Mouse (Mus musculus): ENCODE data around the gene Slc12a8. TPM values are rescaled to one million over a fixed set of nuclear protein-coding genes. Genes with fewer than 3 reads are reported as not detected.
"Not testable (repeated sequence)": the region's sequence is repeated elsewhere in the genome, so short reads cannot be mapped to it uniquely, and the experiment has no call there.

Gene Slc12a8
- 0.94 and 1.2 TPM in 2 replicates for polyA plus RNA-seq (2016; fragmentation: Nextera tagmentation; extraction: Ambion mirVana)

DNA sequence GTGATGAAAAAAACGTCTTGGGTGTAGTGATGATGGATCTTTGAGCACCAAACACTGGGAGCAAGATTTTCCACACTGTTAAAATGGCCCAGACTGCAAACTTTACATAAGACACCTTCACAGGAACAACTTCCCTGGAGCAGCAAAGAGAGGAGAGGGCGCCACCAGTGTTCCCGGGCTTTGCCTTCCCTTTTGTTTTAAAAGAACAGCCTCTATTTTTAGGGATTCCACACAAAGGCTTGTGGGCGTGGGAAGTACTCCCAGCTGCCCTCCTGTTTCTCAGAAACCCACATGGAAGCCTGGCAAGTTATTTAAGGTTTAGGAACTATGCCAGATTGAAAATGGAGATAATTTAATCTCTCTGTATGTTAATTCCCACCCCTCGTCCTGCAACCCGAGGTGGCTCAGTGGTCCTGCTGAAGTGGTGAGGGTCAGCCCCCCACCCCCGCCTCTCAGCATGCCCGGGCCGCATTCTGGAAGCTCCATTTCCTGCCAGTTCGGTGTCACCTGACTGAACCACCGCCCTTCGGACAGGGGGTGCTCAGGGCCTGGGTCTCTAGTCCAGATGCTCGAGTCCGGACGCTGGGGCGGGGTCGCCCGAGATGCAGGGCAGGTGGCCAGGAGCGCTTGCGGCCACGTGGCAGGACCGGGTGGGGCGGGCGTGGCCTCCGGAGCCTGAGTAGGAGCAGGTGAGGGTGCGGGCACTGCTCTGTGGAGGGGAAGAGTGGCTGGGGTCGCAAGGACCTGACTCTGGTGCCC is at the start of gene Slc12a8:
Gene Slc12a8, plus strand, starts transcription at position 522 of the 759 bp plus-strand sequence.
- ATAC-seq (ENCODE audit: low FRiP score) = peak; percentile 57
- H3K36me3 ChIP-seq (replicated peaks) = no peaks in the 10 kb centered on the region
- no peaks in the 10 kb centered on the region for H3K9me3 ChIP-seq
- H3K4me3 ChIP-seq (replicated peaks) = peak within 1 kb of the TSS; percentile 32
- 2% methylated on average over 27 of the region's 27 CpGs for WGBS
- H3K4me1 ChIP-seq = peaks cover 23% of the 10 kb centered on the region
- H3K9ac ChIP-seq = peak within 1 kb of the TSS; percentile 46
- no peak within 1 kb of the TSS for H3K27ac ChIP-seq
- peaks cover 7% of the 10 kb centered on the region; the same call in 1 of the 2 replicates for H3K27me3 ChIP-seq
- H3K4me2 ChIP-seq = peak within 1 kb of the TSS; percentile 65

GRCm38 (mm10) chr16:33467451-33467850 is 49.7 kb upstream of the Slc12a8 start:
- no peaks in the 10 kb centered on the region for H3K27me3 ChIP-seq
- no peak overlapping the region for H3K4me3 ChIP-seq (replicated peaks)
- 66% methylated on average over 6 of the region's 6 CpGs for WGBS
- H3K4me1 ChIP-seq = peaks cover 20% of the 10 kb centered on the region
- H3K36me3 ChIP-seq (replicated peaks) = peaks cover 9% of the 10 kb centered on the region
- no peak overlapping the region for H3K4me2 ChIP-seq
- no peak for ATAC-seq (ENCODE audit: low FRiP score)
- no peaks in the 10 kb centered on the region for H3K9me3 ChIP-seq
- H3K9ac ChIP-seq = no peak overlapping the region
- H3K27ac ChIP-seq = no peak overlapping the region

GRCm38 (mm10) chr16:33469973-33470372 is 47.2 kb upstream of the Slc12a8 start:
- no peak overlapping the region for H3K4me2 ChIP-seq
- H3K36me3 ChIP-seq (replicated peaks) = peaks cover 17% of the 10 kb centered on the region
- no peaks in the 10 kb centered on the region for H3K27me3 ChIP-seq
- H3K27ac ChIP-seq = no peak overlapping the region
- H3K4me1 ChIP-seq = peaks cover 8% of the 10 kb centered on the region; the same call in 1 of the 2 replicates
- ATAC-seq (ENCODE audit: low FRiP score) = no peak
- H3K4me3 ChIP-seq (replicated peaks) = no peak overlapping the region
- no peak overlapping the region for H3K9ac ChIP-seq
- H3K9me3 ChIP-seq = no peaks in the 10 kb centered on the region

GRCm38 (mm10) chr16:33474381-33474780 is 42.7 kb upstream of the Slc12a8 start:
- 95% methylated on average over 6 of the region's 6 CpGs for WGBS
- Histone ChIP-seq H3K36me3 (replicated peaks) (peaks cover 42% of the 10 kb centered on the region), H3K4me3 (replicated peaks) (no peak overlapping the region), H3K27me3 (no peaks in the 10 kb centered on the region), H3K4me2 (no peak overlapping the region), H3K9me3 (no peaks in the 10 kb centered on the region), H3K9ac (no peak overlapping the region), H3K4me1 (no peaks in the 10 kb centered on the region), H3K27ac (no peak overlapping the region)
- no peak for ATAC-seq (ENCODE audit: low FRiP score)

GRCm38 (mm10) chr16:33479926-33480325 is 37.2 kb upstream of the Slc12a8 start:
- Histone ChIP-seq H3K27me3 (no peaks in the 10 kb centered on the region), H3K36me3 (replicated peaks) (peaks cover 47% of the 10 kb centered on the region), H3K4me3 (replicated peaks) (no peak overlapping the region)

DNA sequence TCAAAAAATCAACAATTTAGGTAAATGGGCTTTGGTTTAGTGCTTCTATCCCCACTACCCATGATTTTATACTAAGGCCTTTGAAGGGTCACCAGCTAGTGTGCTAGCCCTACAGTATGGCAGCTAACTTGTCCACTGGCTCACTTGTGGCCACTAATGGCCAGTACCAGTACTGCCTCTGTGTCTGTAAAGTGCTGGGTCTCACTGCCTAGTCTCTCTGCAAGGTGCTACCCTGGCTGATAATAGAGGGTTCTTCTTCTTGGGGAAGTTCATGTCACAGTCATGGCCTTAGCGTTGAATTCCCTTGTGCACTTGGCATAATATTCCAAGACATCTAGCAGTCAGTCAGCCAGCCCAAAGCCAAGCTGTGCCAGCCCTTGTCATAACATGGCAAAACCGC is 36.0 kb upstream of the Slc12a8 start:
- ATAC-seq (ENCODE audit: low FRiP score) = peak; percentile 41; the same call in 1 of the 2 replicates
- no peak overlapping the region for H3K4me3 ChIP-seq (replicated peaks)
- no peak overlapping the region for H3K4me2 ChIP-seq
- H3K9ac ChIP-seq = no peak overlapping the region
- H3K4me1 ChIP-seq = no peaks in the 10 kb centered on the region
- no peak overlapping the region for H3K27ac ChIP-seq
- WGBS = 100% methylated on average over 2 of the region's 2 CpGs
- no peaks in the 10 kb centered on the region for H3K27me3 ChIP-seq
- peaks cover 42% of the 10 kb centered on the region for H3K36me3 ChIP-seq (replicated peaks)
- no peaks in the 10 kb centered on the region for H3K9me3 ChIP-seq

More at GRCm38 (mm10) chr16:33479926-33480325, 37.2 kb upstream of the Slc12a8 start:
- no peak for ATAC-seq (ENCODE audit: low FRiP score)
- H3K4me1 ChIP-seq = no peaks in the 10 kb centered on the region
- no peak overlapping the region for H3K9ac ChIP-seq
- H3K9me3 ChIP-seq = no peaks in the 10 kb centered on the region
- no peak overlapping the region for H3K27ac ChIP-seq
- H3K4me2 ChIP-seq = no peak overlapping the region

DNA sequence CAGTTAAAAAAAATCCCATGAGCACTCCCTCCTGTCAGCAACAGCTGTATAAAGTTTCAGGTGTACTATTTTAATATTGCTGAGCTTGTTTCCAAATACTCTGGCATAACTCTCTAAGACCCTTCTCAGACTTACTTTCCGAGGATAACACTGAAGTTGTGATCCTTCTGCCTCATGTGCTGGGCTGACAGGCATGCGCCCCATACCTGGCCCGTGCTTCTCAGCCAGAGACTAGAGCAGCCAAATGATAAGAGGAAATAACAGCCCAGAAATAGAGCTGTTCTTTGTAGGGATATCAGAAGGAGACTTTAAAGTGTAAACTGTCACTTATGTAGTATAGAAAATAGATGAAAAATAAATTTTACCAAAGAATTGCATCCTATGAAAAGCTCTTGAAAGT is 34.8 kb upstream of the Slc12a8 start:
- Histone ChIP-seq H3K9me3 (no peaks in the 10 kb centered on the region), H3K4me1 (no peaks in the 10 kb centered on the region), H3K4me2 (no peak overlapping the region), H3K9ac (no peak overlapping the region), H3K4me3 (replicated peaks) (no peak overlapping the region), H3K27me3 (no peaks in the 10 kb centered on the region), H3K36me3 (replicated peaks) (peaks cover 32% of the 10 kb centered on the region), H3K27ac (no peak overlapping the region)
- ATAC-seq (ENCODE audit: low FRiP score) = no peak
- 93% methylated on average over 3 of the region's 3 CpGs for WGBS

DNA sequence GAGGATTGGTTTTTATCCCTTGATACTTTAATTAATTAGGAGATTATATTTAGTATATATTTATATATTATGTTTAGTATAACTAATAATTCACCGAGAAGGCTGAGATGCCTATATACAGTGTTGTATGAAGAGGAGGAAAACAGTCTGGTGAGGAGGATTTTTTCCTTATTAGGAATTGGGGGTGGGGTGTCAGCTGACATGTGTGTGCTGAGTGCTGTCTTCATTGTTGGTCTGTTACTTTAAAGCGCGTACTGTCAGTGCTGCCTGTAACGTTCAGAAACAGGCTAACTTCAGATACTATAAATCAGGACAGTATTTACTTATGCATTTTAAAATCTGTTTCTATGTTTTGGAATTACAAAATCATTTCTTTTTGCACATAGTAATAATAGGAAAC is 29.4 kb upstream of the Slc12a8 start:
- no peaks in the 10 kb centered on the region for H3K9me3 ChIP-seq
- H3K27ac ChIP-seq = no peak overlapping the region
- no peaks in the 10 kb centered on the region for H3K27me3 ChIP-seq
- H3K4me2 ChIP-seq = no peak overlapping the region
- H3K36me3 ChIP-seq (replicated peaks) = peaks cover 20% of the 10 kb centered on the region
- ATAC-seq (ENCODE audit: low FRiP score) = no peak
- H3K4me1 ChIP-seq = no peaks in the 10 kb centered on the region
- H3K9ac ChIP-seq = no peak overlapping the region
- WGBS = 83% methylated on average over 4 of the region's 4 CpGs
- no peak overlapping the region for H3K4me3 ChIP-seq (replicated peaks)

- Histone ChIP-seq H3K27me3 (no peaks in the 10 kb centered on the region), H3K27ac (no peak overlapping the region), H3K9ac (no peak overlapping the region), H3K36me3 (replicated peaks) (peaks cover 31% of the 10 kb centered on the region), H3K4me1 (no peaks in the 10 kb centered on the region), H3K9me3 (no peaks in the 10 kb centered on the region), H3K4me2 (no peak overlapping the region), H3K4me3 (replicated peaks) (no peak overlapping the region)
- ATAC-seq (ENCODE audit: low FRiP score) = no peak
- 93% methylated on average over 4 of the region's 4 CpGs for WGBS
Measured at GRCm38 (mm10) chr16:33494374-33494773, 22.8 kb upstream of the Slc12a8 start.

DNA sequence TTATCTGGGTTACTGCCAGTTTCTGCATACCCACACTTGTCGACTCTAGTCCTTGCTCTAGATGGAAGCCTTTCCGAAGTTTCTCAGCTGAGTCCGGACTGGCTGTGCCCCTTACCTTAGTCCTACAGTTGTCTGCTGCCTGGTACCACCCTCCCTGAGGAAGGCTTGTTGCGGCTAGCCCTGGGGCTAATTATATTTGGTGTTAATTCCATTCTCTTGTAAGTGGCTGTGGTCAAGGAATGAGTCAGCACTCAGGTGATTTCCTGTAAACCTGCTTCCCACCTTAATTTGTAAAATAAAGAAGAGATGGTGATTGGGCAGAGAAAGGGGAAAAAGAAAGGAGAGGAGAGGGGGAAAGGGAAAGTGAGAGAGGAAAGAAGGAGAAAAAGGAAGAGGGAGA is 9.0 kb upstream of the Slc12a8 start:
- H3K27me3 ChIP-seq = no peaks in the 10 kb centered on the region
- H3K27ac ChIP-seq = no peak overlapping the region
- H3K9me3 ChIP-seq = 0 out of 2 replicates have a peak, but pooled peaks cover 3% of the 10 kb centered on the region
- peaks cover 15% of the 10 kb centered on the region; the same call in 1 of the 2 replicates for H3K36me3 ChIP-seq (replicated peaks)
- no peaks in the 10 kb centered on the region for H3K4me1 ChIP-seq
- H3K4me3 ChIP-seq (replicated peaks) = no peak overlapping the region
- ATAC-seq (ENCODE audit: low FRiP score) = no peak
- no peak overlapping the region for H3K4me2 ChIP-seq
- no peak overlapping the region for H3K9ac ChIP-seq
- 85% methylated on average over 4 of the region's 4 CpGs for WGBS

- H3K4me3 ChIP-seq (replicated peaks); H3K9me3 ChIP-seq; ATAC-seq (ENCODE audit: low FRiP score); H3K4me1 ChIP-seq; H3K9ac ChIP-seq; H3K27ac ChIP-seq; H3K27me3 ChIP-seq; H3K4me2 ChIP-seq: not testable (repeated sequence)
- WGBS = 95% methylated on average over 2 of the region's 2 CpGs
- peaks cover 12% of the 10 kb centered on the region; the same call in 1 of the 2 replicates for H3K36me3 ChIP-seq (replicated peaks)
Measured at GRCm38 (mm10) chr16:33509231-33509630, 7.9 kb upstream of the Slc12a8 start.

DNA sequence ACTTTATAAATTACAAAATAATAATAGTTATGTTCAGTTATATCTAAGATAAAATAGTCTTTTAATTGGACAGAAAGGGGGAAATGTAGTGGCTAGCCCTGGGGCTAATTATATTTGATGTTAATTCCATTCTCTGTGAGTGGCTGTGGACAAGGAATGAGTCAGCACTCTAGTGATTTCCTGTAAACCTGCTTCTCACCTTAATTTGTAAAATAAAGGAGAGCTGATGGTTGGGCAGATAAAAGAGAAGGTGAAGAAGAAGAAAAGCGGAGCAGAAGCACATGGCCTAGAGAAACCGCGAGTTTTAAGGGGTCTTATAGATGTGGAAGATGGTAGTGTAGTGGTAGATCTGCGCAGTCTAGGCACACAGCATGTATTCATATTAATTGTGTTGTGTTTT is 6.3 kb upstream of the Slc12a8 start:
- H3K9ac ChIP-seq; H3K4me3 ChIP-seq (replicated peaks); ATAC-seq (ENCODE audit: low FRiP score); H3K4me1 ChIP-seq; H3K9me3 ChIP-seq; H3K27me3 ChIP-seq; H3K27ac ChIP-seq; H3K4me2 ChIP-seq; H3K36me3 ChIP-seq (replicated peaks): not testable (repeated sequence)
- WGBS = 88% methylated on average over 4 of the region's 4 CpGs

- Histone ChIP-seq H3K4me2 (no peak overlapping the region), H3K27me3 (no peaks in the 10 kb centered on the region), H3K4me1 (peaks cover 15% of the 10 kb centered on the region), H3K4me3 (replicated peaks) (no peak overlapping the region), H3K9me3 (0 out of 2 replicates have a peak, but pooled peaks cover 3% of the 10 kb centered on the region), H3K36me3 (replicated peaks) (no peaks in the 10 kb centered on the region), H3K27ac (no peak overlapping the region), H3K9ac (no peak overlapping the region)
- WGBS = 87% methylated on average over 6 of the region's 6 CpGs
- no peak for ATAC-seq (ENCODE audit: low FRiP score)
Measured at GRCm38 (mm10) chr16:33512555-33512954, 4.6 kb upstream of the Slc12a8 start.

Data from forebrain, embryonic 12.5 days (tissue).